Mouse (Mus musculus) forebrain, embryonic 12.5 days (tissue): ENCODE results near the gene Foxn3. TPM values are rescaled to one million over a fixed set of nuclear protein-coding genes. Genes with fewer than 3 reads are reported as not detected.

Experiments used
- ATAC-seq: fragments of 200-750 bp; cut with Nextera tagmentation; 2 replicates; pipeline ENCODE4 v1.8.0; 2017; ENCODE audit warnings: moderate TSS enrichment; ENCODE audit not compliant: low FRiP score
- H3K27ac ChIP-seq: fragments of 300-500 bp; sonication (generic); 2 replicates; pipeline ENCODE4 v1.5.1; 2016; ENCODE audit warnings: mild to moderate bottlenecking
- H3K27me3 ChIP-seq: fragments of 300-500 bp; sonication (generic); 2 replicates; pipeline ENCODE4 v1.6.1; 2016; ENCODE audit warnings: mild to moderate bottlenecking
- H3K36me3 ChIP-seq: fragments of 300-500 bp; sonication (generic); replicated peaks from 2 replicates; pipeline ENCODE4 v1.6.1; 2016; ENCODE audit warnings: mild to moderate bottlenecking
- H3K4me1 ChIP-seq: fragments of 300-500 bp; sonication (generic); 2 replicates; pipeline ENCODE4 v1.6.1; 2016
- H3K4me2 ChIP-seq: fragments of 300-500 bp; sonication (generic); 2 replicates; pipeline ENCODE4 v1.6.1; 2016; ENCODE audit warnings: mild to moderate bottlenecking, moderate library complexity
- H3K4me3 ChIP-seq: fragments of 300-500 bp; sonication (generic); replicated peaks from 2 replicates; pipeline ENCODE4 v1.5.1; 2016; ENCODE audit warnings: mild to moderate bottlenecking
- H3K9ac ChIP-seq: fragments of 300-500 bp; sonication (generic); 2 replicates; pipeline ENCODE4 v1.6.1; 2016; ENCODE audit warnings: mild to moderate bottlenecking
- H3K9me3 ChIP-seq: fragments of 300-500 bp; sonication (generic); 2 replicates; pipeline ENCODE4 v1.6.1; 2016
- WGBS: fragments of 180-500 bp; shearing (Covaris S2); methylation state at CpG from one replicate; pipeline ENCODE4 v1.1.7; 2016; 5-methylcytosine and 5-hydroxymethylcytosine counted together
- polyA plus RNA-seq: library from polyadenylated mRNA; unstranded; fragments of >200 nt; fragmentation: Nextera tagmentation; extraction: Ambion mirVana; gene quantifications from 2 replicates; pipeline ENCODE4 v1.2.1, GENCODE M21; 2016

Gene Foxn3
- polyA plus RNA-seq, 1 experiment from 2014 or later = 84.6 TPM

DNA sequence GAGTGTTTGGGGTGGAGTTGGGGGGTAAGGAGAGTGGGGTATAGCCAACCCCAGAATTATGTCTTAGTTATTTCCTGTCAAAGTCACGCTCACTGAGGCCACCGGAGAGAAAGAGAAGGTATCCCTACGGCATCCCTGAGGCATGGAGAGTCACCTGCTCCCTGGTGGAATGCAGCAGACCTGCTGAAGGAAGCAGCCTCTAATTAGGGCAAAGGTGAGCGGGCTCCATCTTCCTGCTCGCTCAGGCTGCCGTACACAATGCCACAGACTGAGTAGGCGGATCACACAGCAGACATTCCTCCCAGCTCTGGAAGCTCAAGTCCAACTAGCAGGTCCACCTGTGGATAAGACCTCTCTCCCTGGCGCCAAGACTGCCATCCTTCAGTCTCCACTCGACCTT lies 197.4 kb downstream of the Foxn3 start:
- Histone ChIP-seq H3K4me1 (peaks cover 54% of the 10 kb centered on the region), H3K27ac (no peak overlapping the region), H3K9me3 (no peaks in the 10 kb centered on the region), H3K27me3 (no peaks in the 10 kb centered on the region), H3K4me2 (no peak overlapping the region), H3K9ac (no peak overlapping the region), H3K4me3 (no peak overlapping the region), H3K36me3 (no peaks in the 10 kb centered on the region)
- no peak for ATAC-seq
- WGBS = 88% methylated on average over 9 of the region's 9 CpGs

- Histone ChIP-seq H3K4me3 (no peak overlapping the region), H3K4me1 (peaks cover 38% of the 10 kb centered on the region), H3K27ac (no peak overlapping the region), H3K9me3 (no peaks in the 10 kb centered on the region), H3K9ac (no peak overlapping the region), H3K36me3 (no peaks in the 10 kb centered on the region), H3K4me2 (no peak overlapping the region), H3K27me3 (no peaks in the 10 kb centered on the region)
- WGBS = 80% methylated on average over 6 of the region's 6 CpGs
- no peak for ATAC-seq
Measured at GRCm38 (mm10) chr12:99364201-99364600, 199.2 kb downstream of the Foxn3 start.

GRCm38 (mm10) chr12:99363024-99363423 lies 200.4 kb downstream of the Foxn3 start:
- Histone ChIP-seq H3K9me3 (no peaks in the 10 kb centered on the region), H3K4me1 (peaks cover 39% of the 10 kb centered on the region), H3K36me3 (no peaks in the 10 kb centered on the region), H3K4me3 (no peak overlapping the region), H3K9ac (no peak overlapping the region), H3K27me3 (no peaks in the 10 kb centered on the region), H3K27ac (no peak overlapping the region), H3K4me2 (no peak overlapping the region)
- ATAC-seq = no peak
- WGBS = 93% methylated on average over 6 of the region's 6 CpGs

DNA sequence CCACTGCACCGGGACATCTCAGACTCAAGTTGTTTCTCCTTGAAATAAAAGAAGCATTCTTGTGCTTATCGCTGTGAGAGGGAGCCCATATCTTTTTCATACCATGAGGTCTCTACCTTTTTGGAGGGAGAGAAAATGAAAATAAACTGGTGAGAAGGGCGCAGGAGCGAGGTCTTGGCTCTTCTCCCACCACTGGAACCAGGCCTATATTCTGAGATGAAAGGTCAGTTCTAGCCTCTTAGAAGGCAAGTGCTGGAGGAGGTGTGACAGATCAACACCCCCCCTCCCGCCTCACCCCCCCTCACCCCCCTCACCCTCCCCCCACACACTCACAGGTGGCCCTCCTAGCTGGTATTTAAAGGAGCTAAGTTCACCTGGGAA lies 201.6 kb downstream of the Foxn3 start:
- Histone ChIP-seq H3K4me3 (no peak overlapping the region), H3K27me3 (no peaks in the 10 kb centered on the region), H3K9me3 (no peaks in the 10 kb centered on the region), H3K4me2 (no peak overlapping the region), H3K36me3 (no peaks in the 10 kb centered on the region), H3K9ac (no peak overlapping the region), H3K27ac (peak overlapping the region; percentile 56; the same call in 1 of the 2 replicates), H3K4me1 (peaks cover 33% of the 10 kb centered on the region)
- 67% methylated on average over 5 of the region's 5 CpGs for whole genome bisulfite sequencing
- no peak for ATAC-seq

- no peak overlapping the region for H3K4me3 ChIP-seq
- H3K4me2 ChIP-seq = no peak overlapping the region
- peaks cover 33% of the 10 kb centered on the region for H3K4me1 ChIP-seq
- no peaks in the 10 kb centered on the region for H3K36me3 ChIP-seq
- WGBS = 60% methylated on average over 8 of the region's 8 CpGs
- H3K9me3 ChIP-seq = no peaks in the 10 kb centered on the region
- ATAC-seq = no peak
- no peak overlapping the region for H3K9ac ChIP-seq
- no peaks in the 10 kb centered on the region for H3K27me3 ChIP-seq
- H3K27ac ChIP-seq = peak overlapping the region; percentile 56; the same call in 1 of the 2 replicates
Measured at GRCm38 (mm10) chr12:99360958-99361751, 202.2 kb downstream of the Foxn3 start.

DNA sequence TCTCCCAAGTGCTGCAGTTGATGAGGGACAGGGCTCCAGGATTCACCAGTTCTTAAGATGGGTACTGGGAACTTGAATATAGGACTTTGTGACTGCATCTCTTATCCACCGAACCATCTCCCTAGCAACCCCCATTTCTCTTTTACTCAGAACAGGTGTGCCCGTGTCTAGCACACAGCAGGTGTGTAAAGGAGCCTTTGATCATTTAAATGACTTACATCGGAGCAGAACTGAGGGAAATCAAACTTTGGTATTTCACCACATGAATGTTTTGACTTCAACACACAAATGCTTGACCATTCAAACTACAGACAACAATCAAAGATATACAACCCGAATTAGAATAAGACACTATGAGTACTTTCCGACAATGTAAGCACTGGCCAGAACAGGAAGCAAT lies 204.7 kb downstream of the Foxn3 start:
- Histone ChIP-seq H3K27ac (no peak overlapping the region), H3K27me3 (no peaks in the 10 kb centered on the region), H3K9me3 (no peaks in the 10 kb centered on the region), H3K4me2 (no peak overlapping the region), H3K4me3 (no peak overlapping the region), H3K36me3 (no peaks in the 10 kb centered on the region), H3K9ac (no peak overlapping the region), H3K4me1 (peaks cover 30% of the 10 kb centered on the region)
- no peak for ATAC-seq
- 87% methylated on average over 5 of the region's 5 CpGs for WGBS

GRCm38 (mm10) chr12:99356660-99357059 lies 206.7 kb downstream of the Foxn3 start:
- no peak overlapping the region for H3K9ac ChIP-seq
- no peaks in the 10 kb centered on the region for H3K9me3 ChIP-seq
- WGBS = 93% methylated on average over 8 of the region's 8 CpGs
- no peak overlapping the region; the same call in 1 of the 2 replicates for H3K27ac ChIP-seq
- H3K36me3 ChIP-seq = no peaks in the 10 kb centered on the region
- peaks cover 27% of the 10 kb centered on the region for H3K4me1 ChIP-seq
- H3K4me3 ChIP-seq = no peak overlapping the region
- H3K4me2 ChIP-seq = no peak overlapping the region
- H3K27me3 ChIP-seq = no peaks in the 10 kb centered on the region
- ATAC-seq = no peak

GRCm38 (mm10) chr12:99353692-99354091 lies 209.7 kb downstream of the Foxn3 start:
- no peak overlapping the region for H3K9ac ChIP-seq
- no peaks in the 10 kb centered on the region for H3K27me3 ChIP-seq
- 93% methylated on average over 11 of the region's 11 CpGs for WGBS
- H3K36me3 ChIP-seq = no peaks in the 10 kb centered on the region
- H3K4me2 ChIP-seq = no peak overlapping the region
- no peak for ATAC-seq
- no peak overlapping the region for H3K27ac ChIP-seq
- H3K4me3 ChIP-seq = no peak overlapping the region
- peaks cover 31% of the 10 kb centered on the region for H3K4me1 ChIP-seq
- no peaks in the 10 kb centered on the region for H3K9me3 ChIP-seq

- H3K36me3 ChIP-seq = no peaks in the 10 kb centered on the region
- no peak overlapping the region for H3K4me2 ChIP-seq
- no peak overlapping the region for H3K27ac ChIP-seq
- H3K9me3 ChIP-seq = no peaks in the 10 kb centered on the region
- no peak overlapping the region for H3K4me3 ChIP-seq
- H3K9ac ChIP-seq = no peak overlapping the region
- peaks cover 36% of the 10 kb centered on the region for H3K4me1 ChIP-seq
- WGBS = 83% methylated on average over 6 of the region's 6 CpGs
- H3K27me3 ChIP-seq = no peaks in the 10 kb centered on the region
- no peak for ATAC-seq
Measured at GRCm38 (mm10) chr12:99352583-99352982, 210.8 kb downstream of the Foxn3 start.

GRCm38 (mm10) chr12:99352136-99352535 lies 211.2 kb downstream of the Foxn3 start:
- Histone ChIP-seq H3K4me3 (no peak overlapping the region), H3K4me1 (peaks cover 41% of the 10 kb centered on the region), H3K36me3 (no peaks in the 10 kb centered on the region), H3K27me3 (no peaks in the 10 kb centered on the region), H3K9ac (no peak overlapping the region), H3K4me2 (no peak overlapping the region), H3K9me3 (no peaks in the 10 kb centered on the region), H3K27ac (no peak overlapping the region)
- WGBS = 90% methylated on average over 7 of the region's 7 CpGs
- no peak for ATAC-seq

GRCm38 (mm10) chr12:99351731-99352130 lies 211.7 kb downstream of the Foxn3 start:
- no peak overlapping the region for H3K4me3 ChIP-seq
- H3K36me3 ChIP-seq = no peaks in the 10 kb centered on the region
- no peaks in the 10 kb centered on the region for H3K27me3 ChIP-seq
- H3K9ac ChIP-seq = no peak overlapping the region
- H3K4me2 ChIP-seq = no peak overlapping the region
- ATAC-seq = no peak
- H3K27ac ChIP-seq = no peak overlapping the region
- peaks cover 45% of the 10 kb centered on the region for H3K4me1 ChIP-seq
- 92% methylated on average over 9 of the region's 9 CpGs for WGBS
- no peaks in the 10 kb centered on the region for H3K9me3 ChIP-seq

- Histone ChIP-seq H3K9me3 (no peaks in the 10 kb centered on the region), H3K27ac (no peak overlapping the region), H3K27me3 (no peaks in the 10 kb centered on the region), H3K36me3 (no peaks in the 10 kb centered on the region), H3K4me1 (peaks cover 60% of the 10 kb centered on the region), H3K9ac (no peak overlapping the region), H3K4me2 (no peak overlapping the region), H3K4me3 (no peak overlapping the region)
- ATAC-seq = no peak
- 83% methylated on average over 9 of the region's 9 CpGs for WGBS
Measured at GRCm38 (mm10) chr12:99349650-99349997, 213.8 kb downstream of the Foxn3 start.

- Histone ChIP-seq H3K4me3 (no peak overlapping the region), H3K36me3 (no peaks in the 10 kb centered on the region), H3K9ac (no peak overlapping the region), H3K27ac (peak overlapping the region; percentile 43), H3K4me1 (peaks cover 63% of the 10 kb centered on the region), H3K27me3 (no peaks in the 10 kb centered on the region), H3K9me3 (no peaks in the 10 kb centered on the region), H3K4me2 (no peak overlapping the region)
- 78% methylated on average over 10 of the region's 10 CpGs for WGBS
- 0 out of 2 replicates have a peak, but pooled peaks have one; percentile 11 for ATAC-seq
Measured at GRCm38 (mm10) chr12:99348940-99349649, 214.3 kb downstream of the Foxn3 start.
